Mouse (Mus musculus) cortical plate, adult 2 months (tissue): Measurements from ENCODE around the gene Trpv2.

Source experiments
- CTCF ChIP-seq: fragments of 200-500 bp; IDR thresholded peaks from 2 replicates; pipeline ENCODE4 v1.5.1; 2011; ENCODE audit warnings: mild to moderate bottlenecking, control low read depth, low read length; ENCODE audit not compliant: insufficient read depth; ENCODE audit errors: extremely low read depth
- POLR2A ChIP-seq: fragments of 200-500 bp; IDR thresholded peaks from 2 replicates; pipeline ENCODE4 v1.6.1; 2011; ENCODE audit warnings: mild to moderate bottlenecking, low read length, control low read depth; ENCODE audit not compliant: insufficient read depth; ENCODE audit errors: extremely low read depth

- TF ChIP-seq CTCF (no peak), POLR2A (no peak)
These were observed 30.3 kb upstream of the Trpv2 start for GRCm38 (mm10) chr11:62543991-62544390.
